Mouse (Mus musculus) limb, embryonic 13.5 days (tissue): ENCODE measurements around the gene Aspg. TPM values are rescaled to one million over a fixed set of nuclear protein-coding genes. Genes with fewer than 3 reads are reported as not detected.

ENCODE experiments used
- ATAC-seq: fragments of 200-750 bp; cut with Nextera tagmentation; 2 replicates; pipeline ENCODE4 v1.8.0; 2017; ENCODE audit warnings: low read depth, moderate number of reproducible peaks, moderate TSS enrichment; ENCODE audit not compliant: low FRiP score
- H3K27ac ChIP-seq: fragments of 300-500 bp; sonication (generic); 2 replicates; pipeline ENCODE4 v1.5.1; 2015; ENCODE audit warnings: inconsistent platforms, mild to moderate bottlenecking, moderate library complexity
- H3K27me3 ChIP-seq: fragments of 300-500 bp; sonication (generic); 2 replicates; pipeline ENCODE4 v1.6.1; 2015; ENCODE audit warnings: mild to moderate bottlenecking, inconsistent platforms
- H3K36me3 ChIP-seq: fragments of 300-500 bp; sonication (generic); 2 replicates; pipeline ENCODE4 v1.6.1; 2015; ENCODE audit warnings: inconsistent platforms, mild to moderate bottlenecking, moderate library complexity
- H3K4me1 ChIP-seq: fragments of 300-500 bp; sonication (generic); 2 replicates; pipeline ENCODE4 v1.6.1; 2015; ENCODE audit warnings: inconsistent platforms
- H3K4me2 ChIP-seq: fragments of 300-500 bp; sonication (generic); replicated peaks from 2 replicates; pipeline ENCODE4 v1.6.1; 2015; ENCODE audit warnings: inconsistent platforms, mild to moderate bottlenecking, moderate library complexity
- H3K4me3 ChIP-seq: fragments of 300-500 bp; sonication (generic); 2 replicates; pipeline ENCODE4 v1.5.1; 2015; ENCODE audit warnings: moderate library complexity, mild to moderate bottlenecking, inconsistent platforms
- H3K9ac ChIP-seq: fragments of 300-500 bp; sonication (generic); 2 replicates; pipeline ENCODE4 v1.6.1; 2015; ENCODE audit warnings: mild to moderate bottlenecking, inconsistent platforms
- H3K9me3 ChIP-seq: fragments of 300-500 bp; sonication (generic); 2 replicates; pipeline ENCODE4 v1.6.1; 2016; ENCODE audit warnings: inconsistent platforms
- WGBS: fragments of 180-500 bp; shearing (Covaris S2); methylation state at CpG from one replicate; pipeline ENCODE4 v1.1.7; 2015; 5-methylcytosine and 5-hydroxymethylcytosine counted together
- polyA plus RNA-seq: library from polyadenylated mRNA; unstranded; fragments of >200 nt; fragmentation: Nextera tagmentation; extraction: Ambion mirVana; gene quantifications from 2 replicates; pipeline ENCODE4 v1.2.1, GENCODE M21; 2015

The Aspg gene
- polyA plus RNA-seq, 1 experiment from 2014 or later = 2.1 TPM

DNA sequence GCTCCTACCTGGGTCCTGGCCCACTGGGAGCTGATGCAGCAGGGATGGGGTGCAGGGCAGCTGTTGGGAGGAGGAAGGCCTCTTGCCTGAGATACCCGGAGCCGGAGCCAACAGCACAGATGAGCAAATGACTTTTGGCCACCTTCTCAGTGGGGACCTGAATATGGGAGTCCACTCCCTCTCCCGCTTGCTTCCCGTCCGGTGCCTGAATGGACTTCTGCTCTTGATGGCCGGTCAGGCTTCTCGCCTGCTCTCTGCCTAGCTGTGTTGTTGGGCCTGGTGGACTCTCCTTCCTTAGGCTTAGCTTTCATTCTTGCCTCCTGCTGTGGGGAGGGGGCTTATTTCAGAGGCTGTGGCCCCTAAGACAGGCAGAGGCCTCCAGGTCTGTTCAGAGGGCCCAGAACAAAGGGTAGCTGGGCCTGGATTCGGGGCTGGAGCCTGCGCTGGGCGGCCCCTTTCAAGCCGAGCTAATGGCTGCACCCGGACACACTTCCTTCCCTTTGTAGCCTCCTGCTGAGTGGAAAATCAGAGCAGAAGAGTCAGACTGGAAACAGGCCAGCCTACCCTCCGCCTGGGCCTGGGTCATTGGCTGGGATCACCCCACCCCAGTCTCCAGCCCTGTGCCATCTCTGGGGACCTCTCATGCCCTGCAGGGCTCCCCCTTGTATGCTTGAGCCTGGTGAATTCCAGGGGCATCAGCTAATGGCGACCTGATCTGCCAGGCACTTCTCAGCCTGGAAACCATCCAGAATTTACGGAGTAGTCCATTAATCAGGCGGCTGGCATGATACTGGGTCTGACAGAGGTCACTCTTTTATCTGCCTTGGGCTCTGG is 49.0 kb downstream of the Aspg start:
- H3K4me3 ChIP-seq = no peak overlapping the region
- WGBS = 52% methylated on average over 16 of the region's 16 CpGs
- H3K27ac ChIP-seq = peak overlapping the region; percentile 53; the same call in 1 of the 2 replicates
- H3K27me3 ChIP-seq = no peaks in the 10 kb centered on the region
- H3K36me3 ChIP-seq = peaks cover 41% of the 10 kb centered on the region
- no peak for ATAC-seq
- peaks cover 64% of the 10 kb centered on the region for H3K4me1 ChIP-seq
- no peak overlapping the region for H3K4me2 ChIP-seq
- H3K9me3 ChIP-seq = no peaks in the 10 kb centered on the region
- H3K9ac ChIP-seq = peak overlapping the region; percentile 48; the same call in 1 of the 2 replicates

DNA sequence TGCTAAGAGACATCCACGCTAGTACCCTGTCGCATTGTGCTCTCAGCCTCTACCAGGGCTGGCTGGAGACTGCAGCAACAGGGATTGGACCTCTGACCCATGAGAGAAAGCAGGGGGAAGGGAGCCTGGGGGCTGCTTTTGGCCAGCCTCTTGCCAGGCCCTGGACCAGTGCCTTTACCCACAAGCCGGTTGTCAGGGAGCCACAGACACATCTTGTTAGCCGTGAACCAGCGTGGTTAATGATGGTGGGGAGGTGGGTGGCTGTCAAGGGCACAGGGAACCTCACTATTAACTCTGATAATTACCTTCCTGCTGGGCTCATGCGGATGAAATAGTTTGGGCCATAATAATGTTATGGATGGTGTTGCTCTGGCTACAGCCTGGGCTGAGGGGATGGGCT is 50.3 kb downstream of the Aspg start:
- Histone ChIP-seq H3K27me3 (no peaks in the 10 kb centered on the region), H3K4me3 (no peak overlapping the region), H3K36me3 (peaks cover 46% of the 10 kb centered on the region), H3K9ac (no peak overlapping the region), H3K4me1 (peaks cover 51% of the 10 kb centered on the region), H3K4me2 (no peak overlapping the region), H3K27ac (no peak overlapping the region), H3K9me3 (no peaks in the 10 kb centered on the region)
- ATAC-seq = no peak
- 53% methylated on average over 6 of the region's 6 CpGs for WGBS

DNA sequence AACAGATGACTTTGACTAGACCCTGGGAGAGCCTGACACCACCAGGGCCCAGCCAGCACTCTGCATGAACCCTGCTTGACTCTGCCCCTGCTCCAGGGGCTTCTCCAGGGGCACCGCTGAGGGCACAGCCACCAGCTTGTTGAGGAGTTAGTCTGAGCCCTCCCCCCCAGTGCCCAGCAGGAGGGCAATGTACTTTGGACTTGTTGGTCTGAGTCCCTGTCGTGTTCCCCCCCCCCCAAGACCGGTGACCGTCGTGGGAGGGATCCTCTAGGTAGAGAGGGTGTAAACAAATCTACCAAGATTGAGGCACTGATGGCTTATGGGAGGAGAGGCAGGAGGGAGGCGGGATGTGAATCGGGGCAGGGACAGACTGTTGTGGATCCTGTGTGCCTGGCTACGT is 51.8 kb downstream of the Aspg start:
- Histone ChIP-seq H3K9ac (no peak overlapping the region), H3K36me3 (peaks cover 41% of the 10 kb centered on the region), H3K9me3 (no peaks in the 10 kb centered on the region), H3K4me3 (no peak overlapping the region), H3K4me1 (peaks cover 36% of the 10 kb centered on the region), H3K4me2 (no peak overlapping the region), H3K27me3 (no peaks in the 10 kb centered on the region), H3K27ac (no peak overlapping the region)
- 55% methylated on average over 8 of the region's 8 CpGs for WGBS
- no peak for ATAC-seq

DNA sequence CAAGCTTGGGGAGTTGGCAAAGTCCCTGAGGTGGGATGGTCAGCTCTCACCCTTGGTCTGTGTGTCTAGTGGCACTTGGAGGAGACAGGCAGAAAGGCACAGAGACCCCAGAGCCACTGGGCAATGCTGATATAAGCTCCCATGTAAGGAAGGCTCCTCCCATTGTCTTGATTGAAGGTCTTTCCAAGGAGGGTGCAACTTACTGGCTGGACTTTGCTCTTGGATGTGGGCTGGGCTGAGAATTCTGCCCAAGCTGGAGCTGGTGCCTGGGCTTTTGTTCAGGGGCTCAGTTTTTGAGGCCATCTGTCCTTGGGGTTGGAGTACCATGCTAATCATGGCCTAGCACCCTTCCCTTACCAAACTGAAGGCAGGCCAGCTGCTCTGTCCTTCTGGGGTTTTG is 52.3 kb downstream of the Aspg start:
- Histone ChIP-seq H3K4me3 (no peak overlapping the region), H3K4me1 (peaks cover 34% of the 10 kb centered on the region), H3K9me3 (no peaks in the 10 kb centered on the region), H3K9ac (no peak overlapping the region), H3K4me2 (no peak overlapping the region), H3K36me3 (peaks cover 42% of the 10 kb centered on the region), H3K27ac (no peak overlapping the region), H3K27me3 (no peaks in the 10 kb centered on the region)
- no peak for ATAC-seq

DNA sequence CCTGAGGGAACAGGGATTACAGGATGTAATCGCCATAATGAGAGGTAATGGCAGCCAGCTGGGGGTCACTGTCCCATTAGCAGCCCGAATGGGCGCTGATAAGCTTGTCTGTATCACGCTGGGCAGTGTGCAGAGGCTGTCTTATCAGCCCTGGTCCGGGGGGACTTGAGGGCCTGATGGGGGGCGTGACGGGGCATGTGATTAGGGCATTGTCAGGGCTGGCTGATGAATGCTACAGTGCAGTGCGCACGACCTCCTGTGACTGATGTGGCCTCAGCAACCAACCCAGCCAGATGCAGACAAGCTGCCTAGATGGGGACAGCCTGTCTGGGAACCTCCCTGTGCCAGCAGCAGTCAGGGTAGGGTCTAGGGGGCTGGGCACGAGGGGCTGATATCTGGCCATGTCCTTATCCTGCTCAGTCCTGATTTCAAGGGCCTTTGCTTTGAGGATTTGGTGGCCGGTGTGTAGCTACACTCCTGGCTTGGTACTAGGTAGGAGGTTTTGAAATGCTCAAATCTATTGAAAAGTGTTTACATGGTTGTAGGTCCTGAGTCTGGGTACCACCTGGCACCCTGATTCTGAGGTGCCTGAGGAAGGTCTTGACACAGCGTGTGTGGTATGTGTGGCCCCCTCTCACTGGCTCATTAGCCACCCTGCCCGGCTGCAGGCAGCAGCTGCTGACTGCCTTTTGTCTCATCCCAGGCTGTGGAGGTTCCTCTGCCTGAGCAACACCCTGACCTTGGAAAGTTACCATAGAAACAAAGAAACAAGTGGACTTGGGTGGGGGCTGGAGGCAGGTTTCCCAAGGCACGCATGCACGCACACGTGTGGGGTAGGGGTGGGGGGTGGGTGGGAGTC is 57.7 kb downstream of the Aspg start:
- no peak overlapping the region for H3K27ac ChIP-seq
- H3K9me3 ChIP-seq = no peaks in the 10 kb centered on the region
- no peak overlapping the region for H3K4me3 ChIP-seq
- 54% methylated on average over 16 of the region's 16 CpGs for WGBS
- no peaks in the 10 kb centered on the region for H3K27me3 ChIP-seq
- no peak overlapping the region for H3K9ac ChIP-seq
- H3K4me2 ChIP-seq = no peak overlapping the region
- peaks cover 51% of the 10 kb centered on the region for H3K36me3 ChIP-seq
- H3K4me1 ChIP-seq = peaks cover 23% of the 10 kb centered on the region
- no peak for ATAC-seq

DNA sequence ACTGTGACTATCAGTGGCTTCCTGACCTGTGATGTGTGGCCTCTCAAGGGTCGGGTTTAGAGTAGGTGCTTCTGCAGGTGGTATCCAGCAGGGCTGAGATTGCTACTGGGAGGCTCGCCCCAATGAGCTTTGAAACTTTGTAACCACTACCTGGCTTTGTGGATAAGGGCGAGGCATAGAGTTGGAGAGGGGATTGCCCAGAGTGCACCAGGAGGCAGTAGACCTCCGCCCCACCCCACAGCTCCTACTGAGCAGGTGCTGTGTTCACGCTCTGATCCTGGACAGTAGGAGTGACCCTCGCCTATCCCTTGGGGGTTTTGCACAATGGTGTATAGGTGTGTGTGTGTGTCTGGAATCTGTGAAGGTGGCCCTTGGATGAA is 58.4 kb downstream of the Aspg start:
- H3K4me1 ChIP-seq = peaks cover 29% of the 10 kb centered on the region
- no peaks in the 10 kb centered on the region for H3K9me3 ChIP-seq
- no peak overlapping the region for H3K27ac ChIP-seq
- ATAC-seq = no peak
- H3K27me3 ChIP-seq = no peaks in the 10 kb centered on the region
- no peak overlapping the region for H3K4me3 ChIP-seq
- WGBS = 76% methylated on average over 6 of the region's 6 CpGs
- H3K9ac ChIP-seq = no peak overlapping the region
- H3K4me2 ChIP-seq = no peak overlapping the region
- H3K36me3 ChIP-seq = peaks cover 50% of the 10 kb centered on the region

DNA sequence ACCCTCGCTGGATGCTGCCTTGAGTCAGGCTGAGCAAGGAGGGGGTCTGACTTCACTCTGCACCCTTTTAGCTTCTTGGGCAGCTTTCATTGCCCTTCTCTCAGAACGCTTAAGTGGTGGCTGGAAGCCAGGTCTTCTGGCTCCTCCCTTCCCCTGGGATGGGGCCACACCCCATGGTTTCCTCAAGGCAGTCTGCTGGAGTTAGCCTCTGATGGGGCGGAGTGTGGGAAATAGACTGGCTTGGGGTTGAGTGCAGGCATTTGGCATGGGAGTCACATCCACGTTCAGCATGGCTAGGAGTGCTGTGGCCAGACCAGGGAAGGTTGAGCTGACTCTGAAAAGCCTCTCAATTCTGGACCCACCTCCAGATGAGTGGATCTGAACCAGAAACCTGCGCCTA is 62.8 kb downstream of the Aspg start:
- H3K4me2 ChIP-seq = no peak overlapping the region
- peaks cover 43% of the 10 kb centered on the region for H3K4me1 ChIP-seq
- no peaks in the 10 kb centered on the region for H3K9me3 ChIP-seq
- no peak overlapping the region for H3K27ac ChIP-seq
- WGBS = 62% methylated on average over 5 of the region's 5 CpGs
- H3K36me3 ChIP-seq = peaks cover 54% of the 10 kb centered on the region
- H3K27me3 ChIP-seq = no peaks in the 10 kb centered on the region
- no peak for ATAC-seq
- H3K9ac ChIP-seq = no peak overlapping the region
- no peak overlapping the region for H3K4me3 ChIP-seq

DNA sequence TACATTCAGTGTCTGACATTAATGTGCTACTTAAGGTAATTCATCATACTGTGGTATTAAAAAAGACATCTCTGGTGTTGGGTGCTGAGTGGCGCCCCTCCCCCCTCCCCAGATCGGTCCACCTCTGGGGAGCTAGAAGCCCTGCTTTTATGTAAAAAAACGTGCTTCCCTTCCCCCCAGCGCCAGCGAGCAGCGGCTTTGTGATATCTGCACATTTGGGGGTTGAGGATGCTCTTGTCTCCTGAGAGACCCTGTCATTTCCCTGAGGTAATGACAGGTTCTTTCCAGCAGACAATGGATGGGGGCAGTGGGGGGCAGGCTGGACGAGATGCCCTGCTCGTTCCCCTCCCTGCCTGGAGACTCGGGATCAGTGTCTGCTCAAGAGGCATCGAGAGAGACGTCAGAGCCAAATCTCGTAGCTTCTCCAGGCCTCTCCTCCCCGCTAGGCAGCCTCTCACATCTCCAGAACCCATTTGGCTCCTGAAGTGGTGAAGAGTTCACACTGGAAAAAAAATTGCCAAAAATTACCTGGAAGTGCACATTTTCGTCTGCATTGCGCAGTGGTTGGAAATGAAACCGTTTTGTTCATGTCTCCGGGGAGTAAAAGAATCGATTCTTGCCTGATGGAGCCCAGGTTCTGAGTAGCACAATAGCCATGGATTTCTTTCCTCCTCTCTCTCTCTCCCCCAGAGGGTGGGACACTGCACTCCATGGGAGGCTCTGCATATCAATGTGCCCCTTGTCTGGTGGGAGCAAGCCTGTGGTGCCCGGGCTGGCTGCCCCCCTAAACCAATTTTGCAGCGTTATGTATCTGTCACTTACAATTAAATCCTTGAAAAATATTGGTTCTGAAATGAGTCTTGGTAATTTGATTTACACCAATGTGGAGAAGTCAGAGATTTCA is 64.4 kb downstream of the Aspg start:
- Histone ChIP-seq H3K9ac (no peak overlapping the region), H3K27ac (no peak overlapping the region), H3K36me3 (peaks cover 58% of the 10 kb centered on the region), H3K9me3 (no peaks in the 10 kb centered on the region), H3K4me1 (peaks cover 40% of the 10 kb centered on the region), H3K27me3 (no peaks in the 10 kb centered on the region), H3K4me3 (no peak overlapping the region), H3K4me2 (no peak overlapping the region)
- 39% methylated on average over 20 of the region's 20 CpGs for WGBS
- ATAC-seq = no peak

DNA sequence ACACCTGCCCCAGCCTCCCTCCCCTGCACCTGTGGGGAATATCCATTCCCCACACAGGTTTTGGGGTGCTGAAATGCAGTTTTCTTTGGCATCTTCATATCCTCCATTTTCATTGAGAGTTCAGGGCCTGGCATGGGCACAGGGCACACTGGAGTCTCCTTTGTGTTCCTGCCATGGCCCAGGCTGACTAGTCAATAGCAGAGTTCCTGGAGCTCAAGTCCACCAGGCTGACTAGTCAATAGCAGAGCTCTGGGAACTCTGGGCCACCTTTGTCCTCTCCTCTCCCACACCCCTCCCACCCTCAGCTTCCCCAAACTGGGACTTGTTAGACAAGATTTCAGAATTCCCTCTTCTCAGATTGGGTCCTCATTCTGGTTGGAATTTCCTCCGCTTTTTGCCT is 65.2 kb downstream of the Aspg start:
- Histone ChIP-seq H3K36me3 (peaks cover 65% of the 10 kb centered on the region), H3K9ac (no peak overlapping the region), H3K4me2 (no peak overlapping the region), H3K4me1 (peaks cover 40% of the 10 kb centered on the region), H3K4me3 (no peak overlapping the region), H3K27me3 (no peaks in the 10 kb centered on the region), H3K9me3 (no peaks in the 10 kb centered on the region), H3K27ac (no peak overlapping the region; the same call in 1 of the 2 replicates)
- no peak for ATAC-seq
- WGBS = 85% methylated on average over 1 of the region's 1 CpGs

DNA sequence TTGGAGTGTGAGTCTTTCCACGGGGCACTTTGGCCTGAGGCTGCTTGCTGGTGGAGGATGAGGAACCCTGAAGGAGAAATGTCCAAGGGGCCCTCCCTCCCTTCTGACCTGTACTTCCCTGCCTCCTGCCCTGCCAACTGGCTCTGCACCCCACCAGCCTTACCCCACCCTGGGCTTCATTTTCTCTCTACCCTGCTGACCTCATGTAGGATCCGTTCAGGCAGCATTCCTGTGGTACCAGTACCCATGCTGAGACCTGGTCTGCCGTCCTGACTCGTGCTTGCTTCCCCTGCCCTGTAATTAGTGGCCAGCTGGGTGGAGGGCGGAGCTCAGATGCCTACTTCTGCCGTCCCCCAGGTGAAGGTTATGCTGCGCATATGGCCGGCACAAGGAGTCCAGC is 65.7 kb downstream of the Aspg start:
- no peaks in the 10 kb centered on the region for H3K27me3 ChIP-seq
- peaks cover 37% of the 10 kb centered on the region for H3K4me1 ChIP-seq
- 57% methylated on average over 8 of the region's 8 CpGs for WGBS
- no peaks in the 10 kb centered on the region for H3K9me3 ChIP-seq
- H3K36me3 ChIP-seq = peaks cover 71% of the 10 kb centered on the region
- no peak overlapping the region for H3K4me3 ChIP-seq
- no peak overlapping the region for H3K4me2 ChIP-seq
- ATAC-seq = no peak
- no peak overlapping the region for H3K27ac ChIP-seq
- no peak overlapping the region for H3K9ac ChIP-seq
